ENCODE assay signal across 21 mouse cellular contexts in genomic region chr3:154305163-154305884, GRCm38 (mm10). TPM values are rescaled to one million over a fixed set of nuclear protein-coding genes. Genes with fewer than 3 reads are reported as not detected.
DNase-seq lines count a peak whose midpoint lies in the region; ATAC-seq and TF ChIP-seq lines count a peak whose summit lies in the region.
"Had no signal": no experiment of that assay in that cellular context is flagged by ENCODE, and none has a peak within 500 bp of the region (broad histone marks: within the 10 kb centered on the region; RNA-seq: fewer than 3 reads in every experiment).

No protein-coding gene starts in this region.

- ATAC-seq in embryonic facial prominence, embryonic 12.5 days (ENCODE audit: insufficient number of reproducible peaks, insufficient read depth, low FRiP score, low TSS enrichment): no peak
- ATAC-seq in intestine, postnatal 0 days: peak; percentile 43; the same call in 1 of the 2 replicates
- ATAC-seq: liver, embryonic 12.5 days had no signal

- H3K9ac ChIP-seq in embryonic facial prominence, embryonic 12.5 days: no peak overlapping the region
- H3K9ac ChIP-seq in intestine, postnatal 0 days (ENCODE audit: low read depth, low read length): no peak overlapping the region
- H3K9ac ChIP-seq: liver, embryonic 12.5 days had no signal

- no peaks in the 10 kb centered on the region for H3K27me3 ChIP-seq in embryonic facial prominence, embryonic 12.5 days
- H3K27me3 ChIP-seq in intestine, postnatal 0 days (replicated peaks; ENCODE audit: control insufficient read depth, insufficient read depth, low read length): no peaks in the 10 kb centered on the region

- peak overlapping the region; percentile 54; the same call in 1 of the 2 replicates for H3K27ac ChIP-seq in embryonic facial prominence, embryonic 12.5 days
- H3K27ac ChIP-seq in intestine, postnatal 0 days (ENCODE audit: low read depth, low read length): no peak overlapping the region
- H3K27ac ChIP-seq: heart, embryonic 10.5 days; left cerebral cortex, adult 2 months; liver, embryonic 12.5 days; macrophage had no signal

- H3K4me1 ChIP-seq in embryonic facial prominence, embryonic 12.5 days: peaks cover 13% of the 10 kb centered on the region; the same call in 1 of the 2 replicates
- no peaks in the 10 kb centered on the region for H3K4me1 ChIP-seq in intestine, postnatal 0 days (replicated peaks; ENCODE audit: control insufficient read depth, insufficient read depth, low read length)
- H3K4me1 ChIP-seq: heart, embryonic 10.5 days; liver, embryonic 12.5 days had no signal

- peaks cover 6% of the 10 kb centered on the region; the same call in 1 of the 2 replicates for H3K36me3 ChIP-seq in embryonic facial prominence, embryonic 12.5 days
- no peaks in the 10 kb centered on the region for H3K36me3 ChIP-seq in intestine, postnatal 0 days (ENCODE audit: control insufficient read depth, insufficient read depth)
- H3K36me3 ChIP-seq: heart, embryonic 10.5 days; liver, embryonic 12.5 days had no signal

- no peak overlapping the region for H3K4me3 ChIP-seq in embryonic facial prominence, embryonic 12.5 days
- H3K4me3 ChIP-seq in intestine, postnatal 0 days (ENCODE audit: low read depth, low read length): no peak overlapping the region
- H3K4me3 ChIP-seq: heart, embryonic 10.5 days; left cerebral cortex, adult 2 months; liver, embryonic 12.5 days had no signal

- WGBS in embryonic facial prominence, embryonic 12.5 days: 49% methylated on average over 16 of the region's 16 CpGs
- 42% methylated on average over 16 of the region's 16 CpGs for WGBS in intestine, postnatal 0 days

- 0 out of 2 replicates have a peak overlapping the region, but pooled peaks have one; percentile 16 for H3K4me2 ChIP-seq in embryonic facial prominence, embryonic 12.5 days (replicated peaks)
- H3K4me2 ChIP-seq in intestine, postnatal 0 days (replicated peaks; ENCODE audit: low read depth): no peak overlapping the region
- H3K4me2 ChIP-seq: liver, embryonic 12.5 days; midbrain, embryonic 11.5 days had no signal

- no peaks in the 10 kb centered on the region for H3K9me3 ChIP-seq in embryonic facial prominence, embryonic 12.5 days
- H3K9me3 ChIP-seq in intestine, postnatal 0 days (ENCODE audit: control insufficient read depth): no peaks in the 10 kb centered on the region
- H3K9me3 ChIP-seq: heart, embryonic 10.5 days; liver, embryonic 12.5 days had no signal

- TF ChIP-seq CTCF in intestine, postnatal 0 days (IDR thresholded peaks at IDR 0.05; ENCODE audit: low read depth): no peak

- DNase-seq in retina, postnatal 1 day: peak; percentile 7
- DNase-seq in retina, embryonic 14.5 days (ENCODE audit: low spot score): no peak
- DNase-seq in yolk sac, embryonic 10.5 days (ENCODE audit: low spot score): peak; percentile 19
- DNase-seq in heart, adult 9 months (ENCODE audit: low spot score in 2 of 2): no peak
- DNase-seq in ovary, postnatal 14 days (ENCODE audit: low spot score): no peak
- DNase-seq: adrenal gland, adult 8-10 months; cerebellum, adult 9-10 months; kidney, adult 8-10 months; kidney, postnatal 4 days; layer of hippocampus, adult 9-11 months; lung, adult 2 months; right cerebral cortex, adult 18-20 months had no signal

RNA-seq across cellular contexts. Expression of gene Lhx8, which starts 25.1 kb away (rescaled TPM):
- polyA plus RNA-seq in embryonic facial prominence, embryonic 12.5 days (2016; fragmentation: Nextera tagmentation; extraction: Ambion mirVana): 60.9 and 72.6 TPM in 2 replicates
- polyA plus RNA-seq in intestine, postnatal 0 days (2015; fragmentation: Nextera tagmentation; extraction: Ambion mirVana): not detected in 2 replicates
- polyA plus RNA-seq: C2C12; heart, postnatal 0 days; liver, embryonic 12.5 days; macrophage had no signal

Comparison
In these comparisons a context has a peak if more than half of its experiments do, and no peak if none do; other contexts are left out.
1. DNase-seq: peak in retina, postnatal 1 day (single experiment) and yolk sac, embryonic 10.5 days (single experiment); none in retina, embryonic 14.5 days (single experiment), heart, adult 9 months (0 of 2) and ovary, postnatal 14 days (single experiment).
2. RNA of gene Lhx8, which starts 25.1 kb away (polyA plus RNA-seq): 60.9 to 72.6 TPM in embryonic facial prominence, embryonic 12.5 days; not detected in intestine, postnatal 0 days; every median in the first group is over 10 times any median in the second.